Mouse (Mus musculus) kidney, postnatal 36 days (tissue): ENCODE measurements at regions not wholly inside any gene's neighbourhood (a gene's known extent, or its start where the extent isn't known, plus 50 kb on each side); places are given as distances from the start of the nearest gene placed in this dataset.
A peak's percentile ranks its signal among the peaks of the same experiment; 100 is the strongest.

Source experiments
- DNase-seq, 2 experiments: peaks; one replicate each; pipeline ENCODE4 v3.0.0; 2021 to 2022; ENCODE audit warnings: mixed read lengths in 2 of 2

DNA sequence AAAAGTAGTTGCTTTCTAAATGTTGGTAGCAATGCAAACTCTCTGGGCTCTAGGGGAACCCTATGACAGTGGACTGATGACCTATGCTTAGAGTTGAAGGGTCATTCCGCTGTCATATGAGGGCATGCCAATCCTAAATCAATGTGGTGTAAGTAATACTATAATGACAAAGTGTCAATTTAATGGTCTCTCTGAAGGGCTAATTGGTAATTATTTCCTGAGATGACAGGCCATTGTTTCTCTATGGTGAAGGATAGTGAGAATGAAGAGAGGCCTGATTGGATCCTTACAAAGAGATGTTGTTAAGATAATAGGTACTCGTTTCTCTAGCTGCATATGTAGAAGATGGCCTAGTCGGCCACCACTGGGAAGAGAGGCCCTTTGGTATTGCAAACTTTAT is 299.7 kb upstream of the Pou3f2 start:
- no peak for DNase-seq

- DNase-seq = peak; percentile 10 to 37
Observed at GRCm38 (mm10) chr4:22763026-22763425, 274.9 kb upstream of the Pou3f2 start.
